Mouse (Mus musculus): ENCODE measurements at regions not wholly inside any gene's neighbourhood (a gene's known extent, or its start where the extent isn't known, plus 50 kb on each side); places are given as distances from the start of the nearest gene placed in this dataset.

- Histone ChIP-seq H3K27ac (no peak overlapping the region), H3K9me3 (no peaks in the 10 kb centered on the region), H3K27me3 (replicated peaks) (no peaks in the 10 kb centered on the region), H3K4me1 (no peaks in the 10 kb centered on the region), H3K4me2 (replicated peaks) (no peak overlapping the region), H3K4me3 (no peak overlapping the region), H3K36me3 (no peaks in the 10 kb centered on the region), H3K9ac (no peak overlapping the region)
- WGBS: 85% methylated on average over 10 of the region's 10 CpGs
- ATAC-seq (ENCODE audit: low FRiP score, low read depth): no peak
Observed at GRCm38 (mm10) chr15:96915544-96915943, 140.2 kb downstream of the Slc38a4 start.

- Histone ChIP-seq H3K9me3 (no peaks in the 10 kb centered on the region), H3K27me3 (replicated peaks) (no peaks in the 10 kb centered on the region), H3K27ac (no peak overlapping the region), H3K36me3 (no peaks in the 10 kb centered on the region), H3K4me3 (no peak overlapping the region), H3K4me2 (replicated peaks) (no peak overlapping the region), H3K9ac (no peak overlapping the region), H3K4me1 (no peaks in the 10 kb centered on the region)
- 94% methylated on average over 6 of the region's 6 CpGs for WGBS
- no peak for ATAC-seq (ENCODE audit: low FRiP score, low read depth)
Observed at GRCm38 (mm10) chr15:96914988-96915387, 140.8 kb downstream of the Slc38a4 start.

GRCm38 (mm10) chr15:96905520-96905919 is 150.2 kb downstream of the Slc38a4 start:
- no peak for ATAC-seq (ENCODE audit: low FRiP score, low read depth)
- Histone ChIP-seq H3K9ac (no peak overlapping the region), H3K27me3 (replicated peaks) (no peaks in the 10 kb centered on the region), H3K4me2 (replicated peaks) (no peak overlapping the region), H3K4me1 (no peaks in the 10 kb centered on the region), H3K36me3 (no peaks in the 10 kb centered on the region), H3K4me3 (no peak overlapping the region), H3K27ac (no peak overlapping the region), H3K9me3 (no peaks in the 10 kb centered on the region)
- WGBS: 95% methylated on average over 4 of the region's 4 CpGs

GRCm38 (mm10) chr15:96903461-96903860 is 152.3 kb downstream of the Slc38a4 start:
- Histone ChIP-seq H3K4me2 (replicated peaks) (no peak overlapping the region), H3K27ac (no peak overlapping the region), H3K27me3 (replicated peaks) (no peaks in the 10 kb centered on the region), H3K9me3 (no peaks in the 10 kb centered on the region), H3K36me3 (no peaks in the 10 kb centered on the region), H3K4me3 (no peak overlapping the region), H3K9ac (no peak overlapping the region), H3K4me1 (no peaks in the 10 kb centered on the region)
- ATAC-seq (ENCODE audit: low FRiP score, low read depth): no peak
- WGBS: 97% methylated on average over 3 of the region's 3 CpGs

- H3K9me3 ChIP-seq: no peaks in the 10 kb centered on the region
- WGBS: 90% methylated on average over 8 of the region's 8 CpGs
- no peaks in the 10 kb centered on the region for H3K36me3 ChIP-seq
- no peaks in the 10 kb centered on the region for H3K4me1 ChIP-seq
- no peak overlapping the region for H3K9ac ChIP-seq
- H3K4me2 ChIP-seq (replicated peaks): no peak overlapping the region
- no peaks in the 10 kb centered on the region for H3K27me3 ChIP-seq (replicated peaks)
- no peak for ATAC-seq (ENCODE audit: low FRiP score, low read depth)
- no peak overlapping the region for H3K27ac ChIP-seq
- no peak overlapping the region for H3K4me3 ChIP-seq
Observed at GRCm38 (mm10) chr15:96902781-96903180, 153.0 kb downstream of the Slc38a4 start.

- Histone ChIP-seq H3K9ac (no peak overlapping the region), H3K4me1 (no peaks in the 10 kb centered on the region), H3K9me3 (no peaks in the 10 kb centered on the region), H3K4me3 (no peak overlapping the region), H3K27ac (no peak overlapping the region), H3K27me3 (replicated peaks) (no peaks in the 10 kb centered on the region), H3K4me2 (replicated peaks) (no peak overlapping the region), H3K36me3 (no peaks in the 10 kb centered on the region)
- WGBS: 95% methylated on average over 9 of the region's 9 CpGs
- no peak for ATAC-seq (ENCODE audit: low FRiP score, low read depth)
Observed at GRCm38 (mm10) chr15:96901616-96902015, 154.1 kb downstream of the Slc38a4 start.

- Histone ChIP-seq H3K4me3 (no peak overlapping the region), H3K27ac (no peak overlapping the region), H3K36me3 (no peaks in the 10 kb centered on the region), H3K4me2 (replicated peaks) (no peak overlapping the region), H3K27me3 (replicated peaks) (no peaks in the 10 kb centered on the region), H3K9ac (no peak overlapping the region), H3K4me1 (no peaks in the 10 kb centered on the region), H3K9me3 (no peaks in the 10 kb centered on the region)
- 95% methylated on average over 3 of the region's 3 CpGs for WGBS
- no peak for ATAC-seq (ENCODE audit: low FRiP score, low read depth)
Observed at GRCm38 (mm10) chr15:96898285-96898684, 157.5 kb downstream of the Slc38a4 start.

- Histone ChIP-seq H3K9me3 (no peaks in the 10 kb centered on the region), H3K27me3 (replicated peaks) (no peaks in the 10 kb centered on the region), H3K4me2 (replicated peaks) (no peak overlapping the region), H3K4me1 (no peaks in the 10 kb centered on the region), H3K4me3 (no peak overlapping the region), H3K9ac (no peak overlapping the region), H3K27ac (no peak overlapping the region), H3K36me3 (no peaks in the 10 kb centered on the region)
- 80% methylated on average over 10 of the region's 10 CpGs for WGBS
- ATAC-seq (ENCODE audit: low FRiP score, low read depth): no peak
Observed at GRCm38 (mm10) chr15:96884901-96885300, 170.9 kb downstream of the Slc38a4 start.

GRCm38 (mm10) chr15:96883754-96884153 is 172.0 kb downstream of the Slc38a4 start:
- no peaks in the 10 kb centered on the region for H3K9me3 ChIP-seq
- H3K4me2 ChIP-seq (replicated peaks): no peak overlapping the region
- no peak overlapping the region for H3K9ac ChIP-seq
- no peak overlapping the region for H3K4me3 ChIP-seq
- no peaks in the 10 kb centered on the region for H3K27me3 ChIP-seq (replicated peaks)
- ATAC-seq (ENCODE audit: low FRiP score, low read depth): no peak
- H3K27ac ChIP-seq: no peak overlapping the region
- 80% methylated on average over 10 of the region's 10 CpGs for WGBS
- no peaks in the 10 kb centered on the region for H3K36me3 ChIP-seq
- no peaks in the 10 kb centered on the region for H3K4me1 ChIP-seq

- no peaks in the 10 kb centered on the region for H3K9me3 ChIP-seq
- ATAC-seq (ENCODE audit: low FRiP score, low read depth): no peak
- 89% methylated on average over 14 of the region's 14 CpGs for WGBS
Observed at GRCm38 (mm10) chr15:96882211-96882610, 173.5 kb downstream of the Slc38a4 start.

GRCm38 (mm10) chr15:96881519-96882170 is 174.1 kb downstream of the Slc38a4 start:
- no peaks in the 10 kb centered on the region for H3K27me3 ChIP-seq (replicated peaks)
- 84% methylated on average over 9 of the region's 9 CpGs for WGBS

More at GRCm38 (mm10) chr15:96882211-96882610, 173.5 kb downstream of the Slc38a4 start:
- Histone ChIP-seq H3K9ac (no peak overlapping the region), H3K4me2 (replicated peaks) (no peak overlapping the region), H3K4me3 (no peak overlapping the region), H3K4me1 (no peaks in the 10 kb centered on the region), H3K36me3 (no peaks in the 10 kb centered on the region), H3K27me3 (replicated peaks) (no peaks in the 10 kb centered on the region), H3K27ac (no peak overlapping the region)

GRCm38 (mm10) chr15:96880066-96880465 is 175.7 kb downstream of the Slc38a4 start:
- Histone ChIP-seq H3K9ac (no peak overlapping the region), H3K27ac (no peak overlapping the region), H3K4me3 (no peak overlapping the region), H3K9me3 (no peaks in the 10 kb centered on the region), H3K36me3 (no peaks in the 10 kb centered on the region), H3K4me2 (replicated peaks) (no peak overlapping the region), H3K27me3 (replicated peaks) (no peaks in the 10 kb centered on the region), H3K4me1 (no peaks in the 10 kb centered on the region)
- ATAC-seq (ENCODE audit: low FRiP score, low read depth): no peak
- 92% methylated on average over 11 of the region's 11 CpGs for WGBS

More at GRCm38 (mm10) chr15:96881519-96882170, 174.1 kb downstream of the Slc38a4 start:
- no peak overlapping the region for H3K4me3 ChIP-seq
- no peak overlapping the region for H3K27ac ChIP-seq
- no peaks in the 10 kb centered on the region for H3K4me1 ChIP-seq
- H3K36me3 ChIP-seq: no peaks in the 10 kb centered on the region
- no peaks in the 10 kb centered on the region for H3K9me3 ChIP-seq
- H3K9ac ChIP-seq: no peak overlapping the region
- ATAC-seq (ENCODE audit: low FRiP score, low read depth): no peak
- H3K4me2 ChIP-seq (replicated peaks): no peak overlapping the region

GRCm38 (mm10) chr15:96878796-96879195 is 177.0 kb downstream of the Slc38a4 start:
- no peak for ATAC-seq (ENCODE audit: low FRiP score, low read depth)
- H3K27ac ChIP-seq: no peak overlapping the region
- H3K4me2 ChIP-seq (replicated peaks): no peak overlapping the region
- H3K36me3 ChIP-seq: no peaks in the 10 kb centered on the region
- no peak overlapping the region for H3K9ac ChIP-seq
- no peaks in the 10 kb centered on the region for H3K9me3 ChIP-seq
- no peaks in the 10 kb centered on the region for H3K4me1 ChIP-seq
- 66% methylated on average over 4 of the region's 4 CpGs for WGBS
- H3K27me3 ChIP-seq (replicated peaks): no peaks in the 10 kb centered on the region
- no peak overlapping the region for H3K4me3 ChIP-seq

Data from neural tube, embryonic 12.5 days (tissue).